Mouse (Mus musculus): Measurements from ENCODE around the gene Sun1. TPM values are rescaled to one million over a fixed set of nuclear protein-coding genes. Genes with fewer than 3 reads are reported as not detected.

Gene Sun1
- total RNA-seq, 1 experiment from 2014 or later, result 51.7 TPM

GRCm38 (mm10) chr5:139281373-139282112 lies 81.1 kb downstream of the Sun1 start:
- no peak for ATAC-seq (replicated peaks; ENCODE audit: low read depth, poor library complexity, severe bottlenecking)

GRCm38 (mm10) chr5:139282191-139282590 lies 81.8 kb downstream of the Sun1 start:
- peak; percentile 75 for ATAC-seq (replicated peaks; ENCODE audit: low read depth, poor library complexity, severe bottlenecking)

GRCm38 (mm10) chr5:139283460-139284180 lies 83.2 kb downstream of the Sun1 start:
- no peak for ATAC-seq (replicated peaks; ENCODE audit: low read depth, poor library complexity, severe bottlenecking)

- no peak for ATAC-seq (replicated peaks; ENCODE audit: low read depth, poor library complexity, severe bottlenecking)
Observed at GRCm38 (mm10) chr5:139285383-139286067, 85.1 kb downstream of the Sun1 start.

GRCm38 (mm10) chr5:139286142-139286941 lies 85.9 kb downstream of the Sun1 start:
- no peak for ATAC-seq (replicated peaks; ENCODE audit: low read depth, poor library complexity, severe bottlenecking)

- peak; percentile 79 for ATAC-seq (replicated peaks; ENCODE audit: low read depth, poor library complexity, severe bottlenecking)
Observed at GRCm38 (mm10) chr5:139287099-139287498, 86.7 kb downstream of the Sun1 start.

- ATAC-seq (replicated peaks; ENCODE audit: low read depth, poor library complexity, severe bottlenecking), result no peak; the same call in 1 of the 2 replicates
Observed at GRCm38 (mm10) chr5:139287787-139288186, 87.3 kb downstream of the Sun1 start.

- ATAC-seq (replicated peaks; ENCODE audit: low read depth, poor library complexity, severe bottlenecking), result no peak
Observed at GRCm38 (mm10) chr5:139288591-139288990, 88.2 kb downstream of the Sun1 start.

GRCm38 (mm10) chr5:139290467-139291259 lies 90.2 kb downstream of the Sun1 start:
- no peak for ATAC-seq (replicated peaks; ENCODE audit: low read depth, poor library complexity, severe bottlenecking)

- no peak for ATAC-seq (replicated peaks; ENCODE audit: low read depth, poor library complexity, severe bottlenecking)
Observed at GRCm38 (mm10) chr5:139291811-139292560, 91.5 kb downstream of the Sun1 start.

- ATAC-seq (replicated peaks; ENCODE audit: low read depth, poor library complexity, severe bottlenecking), result 0 out of 2 replicates have a peak, but pooled peaks have one; percentile 16
Observed at GRCm38 (mm10) chr5:139294089-139294488, 93.7 kb downstream of the Sun1 start.

- no peak for ATAC-seq (replicated peaks; ENCODE audit: low read depth, poor library complexity, severe bottlenecking)
Observed at GRCm38 (mm10) chr5:139297092-139297491, 96.7 kb downstream of the Sun1 start.

- ATAC-seq (replicated peaks; ENCODE audit: low read depth, poor library complexity, severe bottlenecking), result no peak
Observed at GRCm38 (mm10) chr5:139297745-139298144, 97.3 kb downstream of the Sun1 start.

Other genes starting within 250 kb of the Sun1 start
- 1.1 TPM in 1 of 2 replicates, not detected in the other for gene Pdgfa, start 203.3 kb upstream of the Sun1 start, total RNA-seq (2017)
- not detected in 2 replicates for gene Prkar1b, start 50.6 kb upstream of the Sun1 start, total RNA-seq (2017)
- 9.7 and 11.9 TPM in 2 replicates for gene Dnaaf5, start 50.4 kb upstream of the Sun1 start, total RNA-seq (2017)
- gene Get4, start 51.7 kb downstream of the Sun1 start, total RNA-seq (2017), result 13.4 and 31.2 TPM in 2 replicates
- gene Adap1, start 125.0 kb downstream of the Sun1 start, total RNA-seq (2017), result 15.8 and 25.8 TPM in 2 replicates
- 10.9 and 17.8 TPM in 2 replicates for gene Cox19, start 150.8 kb downstream of the Sun1 start, total RNA-seq (2017)
- gene Cyp2w1, start 152.0 kb downstream of the Sun1 start, total RNA-seq (2017), result not detected in 2 replicates
- gene Gpr146, start 177.1 kb downstream of the Sun1 start, total RNA-seq (2017), result 4.9 and 5.4 TPM in 2 replicates
- gene C130050O18Rik, start 204.6 kb downstream of the Sun1 start, total RNA-seq (2017), result 0.53 and 1.6 TPM in 2 replicates
- not detected in 2 replicates for gene Gper1, start 222.5 kb downstream of the Sun1 start, total RNA-seq (2017)

All from common myeloid progenitor, adult 5-6 weeks (primary cell).